Mouse (Mus musculus): ENCODE data around the gene Rchy1.

The Rchy1 gene

DNA sequence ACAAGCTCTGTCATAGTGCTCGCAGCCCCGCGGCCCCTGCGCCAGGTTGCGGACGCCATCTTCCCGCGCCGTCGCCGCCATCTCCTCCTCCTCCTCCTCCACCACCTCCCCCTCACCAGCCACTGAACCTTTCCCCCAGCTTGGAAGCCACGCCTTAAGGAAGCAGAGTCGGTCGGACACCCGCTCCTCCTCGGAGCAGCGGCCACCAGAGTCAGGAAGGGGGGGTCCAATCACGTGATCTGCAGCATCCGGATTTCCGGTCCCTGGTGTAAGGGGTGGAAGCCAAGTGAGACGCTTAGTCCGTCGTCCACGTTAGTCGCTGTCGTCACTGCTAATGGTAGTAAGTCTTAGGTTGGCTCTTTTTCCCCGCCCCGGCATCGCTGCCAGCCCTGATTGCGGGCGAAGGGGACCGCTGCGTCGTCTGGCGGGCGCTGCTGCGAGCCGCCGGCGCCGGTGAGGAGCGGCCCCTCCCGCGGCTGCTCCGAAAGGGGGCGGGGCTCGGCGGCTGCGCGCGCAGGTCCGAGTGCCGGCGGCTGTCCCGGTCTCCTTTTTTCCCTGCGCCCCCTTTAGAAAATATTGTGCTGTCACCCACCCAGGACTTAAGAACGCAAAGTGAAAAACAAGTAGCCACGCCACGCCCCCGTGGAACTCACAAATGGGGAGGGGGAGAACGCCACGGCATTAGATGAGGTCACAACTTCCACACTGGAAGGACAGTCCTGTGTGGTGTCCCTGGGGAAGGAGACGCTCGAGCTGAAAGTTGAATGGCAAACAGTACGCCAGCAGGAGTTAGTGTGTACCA is at the start of gene Rchy1:
Gene Rchy1, minus strand, starts transcription at position 430 of the 802 bp plus-strand sequence.
- peak; percentile 87 for DNase-seq (ENCODE audit: low read depth)

DNA sequence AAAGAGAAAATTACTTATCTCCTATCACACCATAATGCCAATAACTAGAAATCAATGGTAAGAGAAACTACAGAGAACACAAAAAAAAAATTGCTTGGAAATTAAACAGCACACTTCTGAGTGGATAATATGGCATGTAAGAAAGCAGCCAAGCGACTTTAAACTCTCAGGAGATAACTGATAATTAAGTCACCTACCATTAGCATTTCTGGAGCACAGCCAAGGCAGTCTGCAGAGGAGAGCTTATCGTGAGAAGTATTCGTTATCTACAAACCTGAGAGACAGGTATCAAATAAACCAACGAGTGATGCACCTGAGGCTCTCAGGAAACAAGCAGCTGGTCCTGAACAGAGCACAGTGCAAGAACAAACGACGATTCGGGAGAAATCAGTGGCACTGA is 48.9 kb upstream of the Rchy1 start:
- no peak for DNase-seq (ENCODE audit: low read depth)

DNA sequence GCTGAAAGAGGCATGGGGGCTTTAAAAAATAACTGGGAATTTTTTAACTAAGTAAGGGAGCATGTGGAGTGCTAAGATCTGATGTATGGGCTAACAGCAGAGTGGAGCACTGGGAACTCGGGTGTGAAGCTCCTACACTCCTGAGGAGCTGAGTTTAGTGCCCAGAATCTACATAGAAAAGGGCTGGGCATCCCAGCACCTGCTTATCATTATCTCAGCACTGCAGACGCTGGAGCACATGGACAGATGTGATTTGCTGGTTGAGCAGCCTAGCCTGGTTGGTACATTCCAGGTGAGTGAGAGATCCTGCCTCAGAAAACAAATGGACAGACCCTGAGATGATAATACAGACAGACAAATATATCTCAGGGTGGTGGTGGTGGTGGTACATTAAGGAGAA is 47.0 kb upstream of the Rchy1 start:
- DNase-seq (ENCODE audit: low read depth) = peak; percentile 10

DNA sequence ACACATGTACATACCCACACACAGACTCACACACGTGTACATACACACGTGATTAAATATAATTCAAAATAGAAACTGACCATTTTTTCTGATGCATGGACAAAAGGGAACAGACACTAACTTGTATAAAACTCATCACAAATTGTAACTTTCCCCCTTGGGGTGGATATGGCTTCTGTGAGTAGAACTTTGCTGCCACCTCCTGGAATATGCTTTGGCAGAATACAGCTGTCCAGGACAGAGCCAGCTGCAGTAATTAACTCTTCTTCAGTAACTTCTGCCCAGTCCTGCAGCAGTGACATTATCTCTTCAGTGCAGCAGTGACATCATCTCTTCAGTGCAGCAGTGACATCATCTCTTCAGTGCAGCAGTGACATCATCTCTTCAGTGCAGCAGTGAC is 40.1 kb upstream of the Rchy1 start:
- DNase-seq (ENCODE audit: low read depth) = no peak

DNA sequence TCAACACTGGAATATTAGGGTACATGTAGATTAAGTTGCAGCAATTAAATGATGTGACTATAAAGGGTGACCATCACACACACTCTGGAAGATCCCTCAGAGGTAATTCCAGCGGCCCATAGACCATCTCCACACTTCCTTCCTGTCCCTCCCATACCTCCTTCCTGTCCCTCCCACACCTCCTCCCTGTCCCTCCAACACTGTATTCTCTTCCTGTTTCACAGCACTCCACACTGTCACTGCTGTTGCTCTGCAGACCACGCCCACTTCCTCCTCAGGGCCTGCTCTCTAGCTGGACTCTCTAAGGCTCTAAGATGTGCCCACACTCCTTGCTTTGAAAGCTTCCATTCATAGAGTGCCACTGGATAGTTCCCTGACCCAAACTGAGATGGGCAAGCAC is 37.9 kb upstream of the Rchy1 start:
- no peak for DNase-seq (ENCODE audit: low read depth)

DNA sequence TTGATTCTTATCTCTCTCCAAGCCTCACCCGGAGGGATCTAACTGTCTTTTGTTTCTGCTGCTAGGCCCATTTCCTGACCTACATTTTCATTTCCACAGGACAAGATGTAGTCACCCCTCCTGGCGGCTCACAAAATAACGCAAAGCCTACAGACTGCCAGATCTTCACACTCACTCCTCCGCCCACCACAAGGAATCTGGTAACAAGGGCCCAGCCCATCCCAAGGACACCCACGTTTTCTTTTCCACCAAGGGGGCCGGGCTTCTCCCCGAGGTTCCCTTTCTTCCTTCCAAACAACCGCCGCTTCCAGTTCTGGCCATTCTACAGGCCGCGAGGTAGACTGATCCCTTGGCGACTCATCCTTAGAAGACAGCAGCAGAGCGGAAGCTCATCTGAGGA is 31.7 kb upstream of the Rchy1 start:
- DNase-seq (ENCODE audit: low read depth) = no peak

DNA sequence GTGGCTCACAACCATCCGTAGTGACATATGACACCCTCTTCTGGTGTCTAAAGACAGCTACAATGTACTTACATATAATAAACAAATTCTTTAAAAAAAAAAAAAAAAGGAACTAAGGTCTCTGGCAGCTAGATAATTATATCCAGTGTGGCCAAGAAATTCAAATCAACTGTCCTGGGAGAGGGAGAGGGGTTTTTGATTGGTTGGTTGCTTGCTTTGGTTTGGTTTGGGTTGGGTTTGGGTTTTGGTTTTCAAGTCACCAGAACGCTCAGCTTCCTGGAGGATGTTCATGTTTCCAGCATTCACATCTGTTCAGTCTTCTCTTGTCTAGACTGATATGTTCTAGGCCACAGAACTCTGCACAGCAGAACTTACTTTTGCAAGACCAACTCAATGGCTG is 30.2 kb upstream of the Rchy1 start:
- DNase-seq (ENCODE audit: low read depth) = no peak

DNA sequence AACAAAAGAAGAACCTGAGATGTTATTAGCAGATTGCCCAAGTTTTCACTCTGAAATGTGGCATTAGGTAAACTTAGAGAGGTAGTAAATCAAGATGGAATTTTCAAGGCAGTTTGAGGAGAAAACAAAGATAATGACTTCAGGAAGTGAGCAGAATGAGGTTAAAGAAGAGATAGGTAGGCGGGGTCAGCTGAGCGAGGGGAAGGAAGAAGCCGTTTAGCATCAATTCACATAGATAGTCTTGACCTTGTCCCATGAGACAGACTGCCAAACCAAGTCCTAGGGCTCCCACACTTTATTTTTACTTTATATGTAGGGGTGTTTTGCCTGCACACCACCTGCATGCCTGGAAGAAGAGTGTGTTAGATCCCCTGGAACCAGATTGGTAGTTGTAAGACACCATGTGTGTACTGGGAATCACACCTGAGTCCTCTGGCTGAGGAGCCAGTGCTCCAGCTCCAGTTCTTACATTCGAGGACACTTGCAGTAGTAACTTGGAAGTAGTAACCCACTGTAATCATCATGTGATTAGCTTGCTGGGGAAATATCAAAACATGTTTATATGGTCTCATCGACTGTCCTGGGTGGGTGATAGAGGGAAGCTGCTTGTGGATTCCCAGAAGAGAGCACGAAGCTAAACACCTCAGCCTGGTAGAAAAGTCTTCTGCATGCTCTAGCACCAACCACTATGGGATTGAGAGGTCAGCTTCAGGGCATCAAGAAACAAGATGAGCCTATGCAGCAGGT is 28.5 kb upstream of the Rchy1 start:
- no peak for DNase-seq (ENCODE audit: low read depth)

DNA sequence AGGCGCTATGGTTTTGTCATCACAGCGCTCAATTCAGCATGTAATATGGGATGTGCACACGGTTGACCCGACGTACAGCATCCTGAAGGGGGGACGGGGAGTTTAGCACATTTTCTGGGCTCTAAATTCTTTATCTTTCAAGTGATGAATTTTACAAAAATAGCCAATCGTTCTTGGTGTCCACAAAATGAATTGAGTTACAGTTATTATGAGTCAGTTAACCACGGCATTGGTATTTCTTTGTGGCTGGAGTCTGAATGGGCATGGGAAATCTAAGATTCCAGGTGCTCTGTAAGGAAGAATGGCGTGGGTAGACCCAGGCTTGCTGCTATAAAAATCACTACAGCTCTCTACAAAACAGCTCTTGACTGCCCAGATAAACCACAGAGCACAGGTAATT is 26.4 kb upstream of the Rchy1 start:
- DNase-seq (ENCODE audit: low read depth) = no peak

DNA sequence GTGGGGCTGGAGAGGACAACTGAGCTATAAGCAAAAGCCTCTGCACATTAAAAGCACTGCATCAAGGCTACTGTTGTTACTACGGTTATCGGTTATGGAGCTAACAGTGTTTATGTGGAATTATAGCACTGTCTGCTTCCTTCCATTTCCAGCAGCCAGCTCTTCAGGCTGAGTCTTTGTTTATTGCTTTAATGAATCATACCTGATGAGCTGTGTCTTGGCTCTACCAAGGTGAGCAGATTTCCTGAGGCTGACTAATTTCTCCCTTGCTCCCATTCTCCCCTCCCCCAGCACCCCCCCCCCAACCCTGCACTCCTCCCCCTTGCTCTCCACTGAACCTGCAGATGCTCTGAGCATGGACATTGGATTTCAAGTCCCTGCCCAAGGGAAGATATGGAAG is 24.9 kb upstream of the Rchy1 start:
- DNase-seq (ENCODE audit: low read depth) = no peak

DNA sequence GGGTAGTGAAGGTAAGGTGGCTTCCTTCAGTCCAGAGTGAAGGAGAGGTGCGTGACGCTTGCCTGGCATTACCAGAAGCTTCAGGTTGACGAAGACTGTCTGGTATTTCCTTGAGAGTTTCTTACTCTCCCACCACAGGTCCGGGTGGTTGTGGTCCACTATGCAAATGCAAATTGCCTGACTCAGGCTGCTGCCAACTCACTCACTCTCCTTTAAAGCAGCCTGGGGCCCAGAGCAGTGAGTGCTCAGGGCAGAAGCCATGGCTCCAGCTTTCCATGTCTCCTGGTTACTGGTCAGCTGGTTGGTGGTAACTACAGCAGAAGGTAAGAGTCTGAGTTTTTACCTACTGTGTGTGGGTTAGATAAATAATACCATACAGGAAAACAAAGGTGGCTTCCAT is 24.4 kb upstream of the Rchy1 start, which contains the start of gene Odaph:
Gene Odaph, plus strand, starts transcription at position 240 of the 400 bp plus-strand sequence.
- no peak for DNase-seq (ENCODE audit: low read depth)

DNA sequence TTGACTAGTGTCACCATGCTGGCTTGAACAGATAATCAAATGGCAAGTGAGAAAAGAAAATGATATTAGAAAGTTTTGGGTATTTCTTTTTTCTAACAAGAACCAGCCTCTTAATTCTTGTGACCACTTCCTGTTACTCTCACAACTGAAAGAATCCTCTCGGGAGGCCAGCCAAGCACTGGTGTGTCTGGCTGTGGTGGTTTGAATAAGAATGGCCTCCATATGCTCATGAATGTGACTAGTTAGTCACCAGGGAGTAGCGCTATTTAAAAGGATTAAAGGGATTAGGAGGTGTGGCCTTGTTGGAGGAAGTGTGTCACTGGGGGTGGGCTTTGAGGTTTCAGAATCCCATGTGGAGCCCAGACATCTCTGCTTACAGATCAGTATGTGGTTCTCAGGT is 22.9 kb upstream of the Rchy1 start:
- no peak for DNase-seq (ENCODE audit: low read depth)

DNA sequence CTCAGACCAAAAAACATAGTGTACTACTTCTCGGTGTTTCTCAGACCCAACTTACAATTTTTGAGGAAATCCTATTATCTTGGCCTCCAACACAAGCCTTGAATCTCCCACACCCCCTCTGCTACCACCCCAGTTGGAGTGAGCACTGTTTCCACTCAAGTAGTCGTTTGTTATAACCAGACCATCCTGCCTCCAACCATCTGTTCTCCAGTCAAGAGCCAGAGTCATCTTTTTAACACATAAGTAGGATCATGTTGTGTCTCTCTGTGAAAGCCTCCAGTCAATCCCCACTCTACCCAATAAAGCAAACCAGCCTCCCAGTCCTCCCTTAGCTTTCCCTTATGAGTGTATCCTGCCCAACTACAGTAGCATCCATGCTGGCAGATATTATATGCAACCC is 20.6 kb upstream of the Rchy1 start:
- DNase-seq (ENCODE audit: low read depth) = no peak

DNA sequence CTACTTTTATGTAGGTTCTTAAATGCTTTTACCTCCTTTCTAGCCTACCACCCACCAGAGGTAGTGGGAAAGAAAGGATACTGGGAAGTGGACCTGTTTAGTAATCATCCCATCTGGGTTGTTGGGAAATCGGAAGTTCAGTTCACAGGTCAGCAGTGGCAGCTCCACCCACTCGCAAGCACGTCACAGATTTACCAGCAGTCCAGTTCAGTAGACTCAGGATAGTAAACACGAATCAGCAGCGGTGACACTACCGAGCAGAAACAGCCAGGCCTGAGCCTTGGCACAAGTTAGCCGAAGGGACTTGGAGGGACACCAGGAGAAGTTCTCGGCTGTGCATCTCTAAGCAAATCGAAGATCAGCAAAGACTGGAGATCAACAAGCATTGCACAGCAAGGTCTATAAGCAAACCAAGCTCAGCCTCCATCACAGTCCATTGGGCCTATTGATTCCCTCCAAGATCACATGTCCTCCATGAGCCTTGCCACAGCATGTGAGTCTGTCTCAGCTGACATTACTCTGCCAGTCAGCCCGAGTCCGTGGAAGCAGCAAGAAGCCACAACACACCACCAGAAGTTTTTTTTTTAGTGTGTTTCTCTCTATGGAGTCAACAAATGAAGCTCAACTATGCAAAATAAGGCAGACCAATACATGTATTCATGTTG is 18.4 kb upstream of the Rchy1 start:
- no peak for DNase-seq (ENCODE audit: low read depth)

DNA sequence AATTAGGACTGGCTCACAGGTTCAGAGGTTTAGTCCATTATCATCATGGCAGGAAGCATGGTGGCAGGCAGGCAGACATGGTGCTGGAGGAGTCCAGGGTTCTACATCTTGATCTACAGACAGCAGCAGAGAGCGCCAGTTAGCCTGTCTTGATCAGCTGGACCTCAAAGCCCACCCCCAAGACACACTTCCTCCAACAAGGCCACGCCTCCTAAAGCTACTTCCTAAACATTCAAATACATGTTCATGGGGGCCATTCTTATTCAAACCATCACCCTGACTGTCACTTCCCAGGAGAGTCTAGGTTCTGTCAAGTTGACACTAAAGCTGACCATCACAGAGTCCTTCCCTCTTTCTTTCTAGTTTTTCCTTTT is 14.5 kb upstream of the Rchy1 start:
- DNase-seq (ENCODE audit: low read depth) = no peak

DNA sequence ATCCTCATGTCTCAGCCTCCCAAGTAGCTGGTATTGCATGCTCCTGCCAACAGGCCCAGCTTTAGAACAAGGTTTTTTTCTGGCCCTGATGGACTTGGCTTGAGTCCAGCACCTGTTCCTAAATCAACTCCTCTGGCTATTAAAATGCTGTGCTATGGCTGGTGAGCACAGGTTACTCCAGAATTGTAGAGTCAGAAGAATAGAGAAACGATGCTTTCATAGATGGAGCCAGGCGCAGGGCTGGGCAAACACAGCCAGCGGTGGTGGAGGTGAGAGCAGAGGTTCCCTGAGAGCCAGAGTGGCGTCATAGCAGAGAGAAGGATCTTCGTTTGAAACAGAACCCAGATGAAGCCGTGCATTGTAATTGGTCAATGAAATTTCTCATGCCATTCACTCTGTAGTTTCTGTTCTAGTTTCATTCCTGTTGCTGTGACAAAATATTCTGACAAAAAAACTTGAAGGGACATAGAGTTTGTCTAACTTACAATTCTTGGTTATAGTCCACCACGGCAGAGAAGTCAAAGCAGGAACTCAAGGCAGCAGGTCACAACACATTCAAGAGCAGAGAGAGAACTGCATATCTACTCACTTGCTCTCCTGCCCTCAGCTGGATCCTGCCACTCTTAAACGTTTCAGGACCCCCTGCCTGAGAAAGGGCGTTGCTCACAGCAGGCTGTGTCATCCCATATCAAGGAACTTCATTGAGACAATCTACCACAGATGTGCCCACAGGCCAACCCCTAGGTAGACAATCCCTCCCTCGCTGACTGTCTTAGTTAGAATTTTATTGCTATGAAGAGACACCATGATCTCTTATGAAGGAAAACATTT is 13.9 kb upstream of the Rchy1 start:
- DNase-seq (ENCODE audit: low read depth) = no peak

DNA sequence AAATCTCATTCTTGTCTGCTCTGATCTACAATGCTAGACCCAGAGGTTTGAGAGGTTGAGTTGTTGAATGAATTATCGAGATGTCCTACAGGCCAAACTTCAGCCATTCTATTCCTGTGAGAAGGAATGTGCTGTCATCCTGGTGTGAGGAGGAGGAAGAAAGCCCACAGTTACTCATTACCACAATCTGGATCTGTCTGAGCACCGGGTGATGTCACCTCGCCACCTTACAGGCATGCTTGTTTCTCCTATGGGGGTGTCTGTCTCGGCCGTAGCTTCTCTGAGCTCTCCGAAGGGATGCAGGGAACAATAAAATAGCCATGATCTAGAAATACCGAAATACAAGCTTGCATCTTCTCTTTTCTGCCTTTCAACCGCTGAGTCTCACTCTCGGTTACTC is 12.9 kb upstream of the Rchy1 start:
- DNase-seq (ENCODE audit: low read depth) = no peak

DNA sequence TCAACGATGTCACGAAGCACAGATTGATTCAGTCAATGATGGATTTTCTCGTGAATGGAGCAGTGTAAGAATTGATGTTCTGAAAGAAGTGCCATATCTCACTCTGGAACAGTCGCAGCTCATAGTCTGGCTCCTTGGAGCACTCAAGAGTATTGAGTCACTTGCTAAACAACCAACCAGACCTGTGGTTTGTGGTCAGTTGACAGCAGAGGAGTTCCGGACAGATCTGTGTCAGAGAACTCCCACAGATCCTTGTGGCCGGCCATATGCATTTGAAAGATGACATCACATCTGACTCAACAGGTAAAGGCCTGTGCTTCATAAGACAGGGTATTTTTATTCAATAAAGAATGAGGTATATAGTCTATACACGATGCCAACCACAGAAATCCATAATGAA is 11.1 kb upstream of the Rchy1 start:
- DNase-seq (ENCODE audit: low read depth) = no peak

DNA sequence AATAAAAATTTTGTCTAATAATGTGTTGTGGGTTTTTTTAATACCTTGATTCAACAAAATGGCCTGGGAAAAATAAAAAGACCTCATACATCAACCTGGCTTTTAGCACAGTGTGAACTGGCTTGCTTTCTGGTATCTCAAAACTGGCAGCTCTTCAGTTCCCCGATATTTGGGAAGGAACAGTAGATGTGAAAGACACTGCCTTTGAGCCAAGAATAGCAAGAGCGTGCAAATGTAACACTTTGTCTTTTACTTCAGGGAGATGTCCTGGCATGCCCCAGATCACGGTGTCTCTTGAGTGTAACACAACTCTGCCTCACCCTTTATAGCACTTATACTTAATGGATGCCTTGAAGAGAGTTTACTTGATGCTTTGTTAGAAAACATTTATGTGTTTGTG is 9.2 kb upstream of the Rchy1 start:
- no peak for DNase-seq (ENCODE audit: low read depth)

DNA sequence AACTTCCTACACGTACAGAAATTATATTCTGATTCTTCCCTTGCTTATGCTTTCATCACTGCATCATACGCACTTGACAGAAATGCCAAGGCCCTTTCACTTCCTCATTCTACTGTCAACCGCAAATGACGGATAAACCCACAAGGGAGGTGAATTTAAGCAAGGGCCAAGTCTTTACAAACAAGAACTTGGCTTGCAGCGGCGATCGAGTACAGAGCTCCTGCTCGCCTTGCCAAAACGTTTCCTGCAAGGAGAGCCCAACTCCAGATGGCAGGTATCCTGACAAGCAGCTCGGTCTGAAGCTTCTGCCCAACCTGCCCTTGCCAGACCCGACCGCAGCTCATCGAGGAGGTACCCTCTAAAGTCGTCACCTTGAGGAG is 619 bp downstream of the Rchy1 start:
- no peak for DNase-seq (ENCODE audit: low read depth)

DNA sequence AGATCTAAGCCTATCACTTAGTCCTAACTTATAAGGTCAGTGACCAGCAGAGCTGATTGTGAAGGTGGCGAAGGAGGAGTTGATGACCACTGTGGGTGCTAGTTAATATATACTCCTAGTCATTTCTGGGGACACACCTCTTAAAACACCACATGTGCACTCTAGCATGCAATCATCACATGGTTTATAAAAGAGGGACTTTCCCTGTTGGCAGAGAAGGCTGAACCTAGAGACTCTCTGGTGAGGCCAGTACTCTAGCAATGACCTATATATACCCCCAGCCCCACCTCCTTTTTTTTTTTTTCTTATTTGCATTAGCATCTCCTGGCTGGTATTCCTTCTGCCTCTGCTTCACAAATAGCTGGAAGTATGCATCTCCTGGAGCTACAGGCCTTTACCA is 1.5 kb downstream of the Rchy1 start:
- DNase-seq (ENCODE audit: low read depth) = no peak

DNA sequence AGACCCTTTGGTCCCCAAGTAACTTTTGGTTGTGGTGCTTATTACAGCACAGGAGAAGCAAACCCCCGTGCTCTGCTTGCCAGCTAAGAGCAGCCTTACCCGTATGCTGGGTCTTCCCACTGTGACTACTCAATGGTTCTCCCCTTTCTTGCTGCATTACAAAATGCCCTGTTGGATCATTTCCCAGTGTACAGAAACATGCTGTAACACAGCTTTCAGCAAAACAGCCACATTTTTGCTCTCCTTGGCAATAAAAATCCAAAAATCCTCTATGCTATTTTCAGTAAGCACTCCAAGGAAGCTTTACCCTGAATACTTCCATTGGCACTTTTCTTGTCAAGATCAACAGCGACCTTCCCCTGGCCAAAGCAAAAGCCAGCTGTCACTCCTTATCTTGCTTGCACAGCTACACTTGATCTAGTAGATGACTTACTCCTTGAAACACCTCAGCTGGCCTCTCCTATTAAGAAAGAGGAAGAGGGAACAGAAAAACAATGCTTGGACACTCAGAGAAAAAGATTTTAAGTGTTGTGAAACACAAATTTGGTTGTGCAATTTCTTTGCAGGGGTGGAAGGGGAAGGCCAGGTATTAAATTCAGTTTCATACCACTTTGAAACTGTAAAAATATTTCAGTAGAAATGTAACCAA is 2.1 kb downstream of the Rchy1 start:
- DNase-seq (ENCODE audit: low read depth) = no peak

Measured in c-Kit-positive CD71-positive TER-119-negative erythroid progenitor cells, embryonic 14.5 days (primary cell).